Mouse (Mus musculus): Measurements from ENCODE around the gene Lrrc29.
"Not testable (repeated sequence)": the region's sequence is repeated elsewhere in the genome, so short reads cannot be mapped to it uniquely, and the experiment has no call there.

Gene Lrrc29

DNA sequence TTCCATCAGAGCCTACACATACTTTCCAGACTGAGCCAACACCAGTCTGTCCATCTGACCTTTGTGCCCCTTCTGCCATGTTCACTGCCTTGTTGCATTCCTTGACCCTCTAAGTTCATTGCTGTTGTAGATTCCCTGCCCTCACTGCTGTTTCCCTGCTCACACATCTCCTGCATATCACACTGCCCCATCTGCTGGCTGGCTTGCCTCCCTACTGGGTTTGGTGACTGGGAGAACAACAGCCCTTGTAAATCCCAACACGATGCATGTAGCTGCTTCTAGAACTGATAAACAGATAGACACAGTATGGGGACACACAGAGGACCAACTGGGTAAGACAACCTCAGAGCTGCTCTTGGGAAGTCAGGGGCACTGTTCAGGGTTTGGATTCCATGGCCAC is 14.4 kb downstream of the Lrrc29 start:
- ATAC-seq (ENCODE audit: low TSS enrichment): no peak

GRCm38 (mm10) chr8:105310118-105310517 is 16.0 kb downstream of the Lrrc29 start:
- no peak for ATAC-seq (ENCODE audit: low TSS enrichment)

GRCm38 (mm10) chr8:105309142-105309847 is 16.8 kb downstream of the Lrrc29 start:
- ATAC-seq (ENCODE audit: low TSS enrichment): no peak

- ATAC-seq (ENCODE audit: low TSS enrichment): no peak
These were observed 17.6 kb downstream of the Lrrc29 start for GRCm38 (mm10) chr8:105308428-105308827.

- no peak for ATAC-seq (ENCODE audit: low TSS enrichment)
These were observed 18.4 kb downstream of the Lrrc29 start for GRCm38 (mm10) chr8:105307670-105308069.

GRCm38 (mm10) chr8:105306146-105306691 is 19.9 kb downstream of the Lrrc29 start:
- peak; percentile 45 for ATAC-seq (ENCODE audit: low TSS enrichment)

- ATAC-seq (ENCODE audit: low TSS enrichment): peak; percentile 22
These were observed 20.6 kb downstream of the Lrrc29 start, which contains the start of gene Elmo3 for GRCm38 (mm10) chr8:105305211-105306145. Gene Elmo3, plus strand, starts transcription at chr8:105305601.

- peak; percentile 28 for ATAC-seq (ENCODE audit: low TSS enrichment)
These were observed 21.5 kb downstream of the Lrrc29 start for GRCm38 (mm10) chr8:105304325-105305210.

DNA sequence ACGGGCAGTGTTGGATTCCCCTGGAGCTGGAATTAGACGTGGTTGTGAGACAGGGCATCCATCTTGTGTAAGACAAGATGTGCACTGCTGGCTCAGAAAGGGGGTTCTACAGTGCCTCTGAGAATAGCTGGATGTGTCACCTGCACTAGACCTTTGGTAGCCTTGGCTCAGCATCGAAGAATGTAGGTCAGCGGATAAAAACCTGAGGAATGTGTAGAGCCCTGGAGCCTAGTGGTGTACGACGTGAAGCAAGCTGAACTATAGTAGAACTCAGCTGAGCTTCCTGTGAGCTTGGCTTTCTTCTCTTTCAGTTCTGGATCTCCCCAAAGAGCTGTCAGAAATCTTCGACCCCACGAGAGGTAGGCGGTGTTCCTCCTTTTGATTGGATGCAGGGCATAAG is 22.2 kb downstream of the Lrrc29 start:
- ATAC-seq (ENCODE audit: low TSS enrichment): no peak

GRCm38 (mm10) chr8:105303396-105303795 is 22.7 kb downstream of the Lrrc29 start:
- peak; percentile 25 for ATAC-seq (ENCODE audit: low TSS enrichment)

- ATAC-seq (ENCODE audit: low TSS enrichment): no peak
These were observed 26.1 kb downstream of the Lrrc29 start for GRCm38 (mm10) chr8:105299962-105300361.

DNA sequence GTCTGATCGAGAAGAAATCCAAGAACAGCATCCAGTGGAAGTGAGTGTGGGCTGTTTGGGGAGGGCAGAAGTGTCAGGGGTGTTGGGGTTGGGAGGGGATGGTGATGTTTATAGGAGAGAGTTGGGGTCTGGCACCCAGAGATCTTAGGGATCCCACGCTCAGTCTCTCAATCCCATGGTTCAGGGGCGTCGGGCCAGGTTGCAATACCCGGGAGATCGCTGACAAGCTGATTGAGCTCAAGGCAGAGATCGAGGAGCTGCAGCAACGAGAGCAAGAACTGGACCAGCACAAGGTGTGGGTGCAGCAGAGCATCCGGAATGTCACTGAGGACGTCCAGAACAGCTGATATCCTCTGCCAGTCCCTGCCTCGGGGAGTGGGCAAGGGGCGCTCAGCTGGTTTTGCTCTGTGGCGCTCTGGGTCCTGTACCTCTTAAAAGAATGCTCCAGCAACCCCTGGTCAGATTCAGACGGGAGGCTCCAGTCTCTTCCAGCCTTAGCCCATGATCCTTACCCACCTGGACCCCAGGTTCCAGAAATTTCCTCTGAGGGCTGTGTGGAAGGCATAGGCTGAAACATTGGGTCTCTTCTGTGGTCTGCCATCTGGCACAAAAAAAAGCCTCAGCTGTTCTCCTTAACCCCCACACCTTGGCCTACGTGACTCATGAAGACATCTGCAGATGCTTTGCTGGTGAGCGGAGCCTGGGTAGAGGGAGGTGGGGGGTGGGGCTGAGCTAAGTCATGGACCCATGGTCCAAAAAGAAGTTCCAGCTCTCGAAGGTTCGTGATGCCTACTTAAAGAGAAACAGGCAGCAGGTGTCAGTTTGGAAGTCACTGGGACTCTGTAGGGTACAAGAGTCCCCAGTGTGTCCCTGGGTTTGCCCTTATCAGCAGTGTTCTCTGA is 27.5 kb downstream of the Lrrc29 start:
- no peak for ATAC-seq (ENCODE audit: low TSS enrichment)

DNA sequence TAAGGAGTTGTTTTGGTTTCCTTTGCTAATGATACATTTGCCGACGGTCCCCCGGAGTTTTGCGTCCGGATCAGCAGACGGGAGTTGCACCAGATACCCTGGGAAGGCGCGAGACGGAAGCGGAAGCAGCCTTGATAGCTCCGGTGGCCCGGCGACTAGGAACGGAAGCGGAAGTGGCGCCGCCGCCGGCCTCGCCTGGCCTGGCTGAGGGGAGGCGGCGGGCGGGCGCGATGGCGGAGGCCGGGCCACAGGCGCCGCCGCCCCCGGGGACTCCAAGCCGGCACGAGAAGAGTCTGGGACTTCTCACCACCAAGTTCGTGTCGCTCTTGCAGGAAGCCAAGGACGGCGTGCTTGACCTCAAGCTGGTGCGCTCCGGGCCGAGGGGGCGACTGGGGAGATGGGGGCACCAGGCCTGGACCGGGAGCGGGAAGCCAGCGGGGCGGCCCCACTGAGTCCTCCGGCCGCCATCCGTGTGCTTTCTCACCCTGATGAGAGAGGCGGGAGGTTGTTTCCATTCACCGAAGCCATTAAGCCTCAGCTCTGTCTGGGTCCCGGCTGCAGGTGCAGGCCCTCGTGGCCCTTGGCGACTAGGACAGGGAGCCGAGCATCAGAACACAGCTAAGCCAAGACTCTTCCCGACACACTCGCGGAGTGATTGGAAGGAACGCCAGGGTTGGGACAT is 28.4 kb downstream of the Lrrc29 start, which contains the start of gene E2f4:
Gene E2f4 (plus strand): TSS at position 153 of the 682 bp plus-strand sequence.
- ATAC-seq (ENCODE audit: low TSS enrichment): peak; percentile 95

DNA sequence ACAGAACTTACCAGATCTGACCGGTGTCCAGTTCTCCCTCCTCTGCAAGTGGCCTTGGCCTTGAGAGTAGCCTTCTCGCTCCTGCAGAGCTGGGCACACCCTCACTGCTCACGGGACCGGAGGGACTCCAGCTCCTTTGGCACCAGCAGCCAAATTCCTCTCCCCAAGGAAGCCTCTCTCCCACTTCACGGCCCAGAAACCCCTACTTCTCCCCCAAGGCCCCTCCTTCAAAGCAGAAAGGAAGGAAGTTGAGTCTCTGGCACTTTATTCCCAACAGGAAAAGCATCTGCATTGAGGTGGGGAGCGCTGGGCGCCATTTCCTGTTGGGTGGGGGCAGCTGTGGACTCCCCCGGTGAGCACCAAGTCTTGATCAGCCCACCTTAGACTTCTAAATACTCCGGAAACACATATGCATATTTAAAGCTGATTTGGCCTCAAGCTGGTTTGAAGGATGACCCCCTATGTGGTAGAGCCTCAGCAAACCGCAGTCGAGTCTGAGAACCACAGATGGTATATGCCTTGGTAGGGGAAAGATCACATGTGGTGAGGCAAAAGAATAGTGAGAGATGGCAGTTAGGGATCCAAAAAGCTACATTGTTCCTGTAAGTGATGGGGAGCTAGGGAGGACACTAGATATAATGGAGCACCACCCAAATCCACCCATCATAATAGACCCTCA is 30.0 kb downstream of the Lrrc29 start, which contains the start of gene Exoc3l:
Gene Exoc3l (minus strand): TSS at position 207 of the 679 bp plus-strand sequence.
- ATAC-seq (ENCODE audit: low TSS enrichment): no peak

DNA sequence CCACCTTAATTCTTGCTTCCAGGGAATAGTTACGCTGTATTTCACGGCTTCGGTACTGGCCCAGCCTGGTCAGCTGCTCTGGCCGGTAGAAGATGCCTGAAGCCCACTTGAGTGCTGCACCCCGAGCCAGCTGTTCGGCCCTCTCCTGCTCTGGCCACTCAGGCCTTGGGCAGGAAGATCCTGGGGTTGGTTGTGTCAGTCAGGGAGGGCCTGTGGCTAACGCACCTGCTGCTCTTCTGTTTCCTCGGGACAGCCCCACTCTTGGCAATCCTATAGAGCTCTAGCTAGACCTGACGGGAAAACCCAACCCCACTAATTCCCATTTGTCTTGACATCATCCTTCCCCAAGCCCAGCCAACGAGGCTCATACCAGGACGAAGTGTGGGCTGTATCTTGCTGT is 30.8 kb downstream of the Lrrc29 start:
- no peak for ATAC-seq (ENCODE audit: low TSS enrichment)

GRCm38 (mm10) chr8:105294776-105295175 is 31.3 kb downstream of the Lrrc29 start:
- no peak for ATAC-seq (ENCODE audit: low TSS enrichment)

GRCm38 (mm10) chr8:105293405-105293804 is 32.7 kb downstream of the Lrrc29 start:
- no peak for ATAC-seq (ENCODE audit: low TSS enrichment)

DNA sequence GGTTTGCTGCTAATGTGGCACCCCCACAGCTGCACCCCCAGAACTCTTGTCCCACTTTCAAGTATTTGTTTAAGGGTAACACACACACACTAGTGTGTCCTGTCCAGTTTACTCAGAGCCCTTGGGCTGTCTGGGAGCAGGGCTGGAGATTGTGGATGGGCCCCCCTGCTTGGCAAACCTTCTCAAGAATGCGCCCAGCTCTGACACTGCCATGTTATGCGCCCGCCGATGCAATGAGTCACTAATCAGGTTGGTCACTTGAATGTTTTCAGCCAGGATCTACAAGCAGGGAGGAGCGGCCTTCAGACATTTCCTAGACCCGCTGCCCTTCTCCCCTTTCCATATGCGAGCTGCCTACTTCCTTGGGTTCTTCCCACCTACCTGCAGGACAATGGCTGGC is 33.6 kb downstream of the Lrrc29 start:
- ATAC-seq (ENCODE audit: low TSS enrichment): no peak

- ATAC-seq (ENCODE audit: low TSS enrichment): not testable (repeated sequence)
These were observed 34.3 kb downstream of the Lrrc29 start for GRCm38 (mm10) chr8:105291802-105292201.

Measured in frontal cortex, adult (tissue).